Mouse (Mus musculus): Measurements from ENCODE around the gene Lyrm7.
"Not testable (repeated sequence)": the region's sequence is repeated elsewhere in the genome, so short reads cannot be mapped to it uniquely, and the experiment has no call there.

Gene Lyrm7

GRCm38 (mm10) chr11:54881051-54881474, 20.3 kb upstream of the Lyrm7 start:
- in situ Hi-C loops (cut with MboI, MseI): loop anchor here (10.0 kb wide), 2 partner anchors 54 to 104 kb away; no protein-coding TSS in a partner anchor

DNA sequence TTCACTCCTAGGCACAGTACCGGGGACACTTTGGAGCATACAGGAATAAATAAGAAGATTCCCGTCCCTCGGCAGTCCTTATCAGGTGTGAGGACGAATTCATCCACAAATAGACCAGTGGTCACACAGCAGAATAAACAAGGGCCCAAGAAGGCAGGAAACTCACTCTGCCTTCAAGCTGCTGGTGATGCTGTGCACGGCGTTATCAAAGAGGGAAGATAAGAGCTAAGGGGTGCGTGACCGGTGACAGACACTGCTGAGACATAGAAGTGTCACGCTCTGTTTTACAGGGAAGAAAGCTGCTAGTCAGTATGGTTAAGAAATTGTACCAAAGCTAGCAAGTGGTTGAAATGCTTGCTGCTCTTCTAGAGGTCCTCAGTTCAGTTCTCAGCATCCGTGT, 19.2 kb upstream of the Lyrm7 start:
- in situ Hi-C loops (cut with MboI, MseI): loop anchor here (10.0 kb wide), 2 partner anchors 55 to 105 kb away; no protein-coding TSS in a partner anchor

- in situ Hi-C loops (cut with MboI, MseI): no loop called here
Measured at GRCm38 (mm10) chr11:54879434-54879833, 18.7 kb upstream of the Lyrm7 start.

DNA sequence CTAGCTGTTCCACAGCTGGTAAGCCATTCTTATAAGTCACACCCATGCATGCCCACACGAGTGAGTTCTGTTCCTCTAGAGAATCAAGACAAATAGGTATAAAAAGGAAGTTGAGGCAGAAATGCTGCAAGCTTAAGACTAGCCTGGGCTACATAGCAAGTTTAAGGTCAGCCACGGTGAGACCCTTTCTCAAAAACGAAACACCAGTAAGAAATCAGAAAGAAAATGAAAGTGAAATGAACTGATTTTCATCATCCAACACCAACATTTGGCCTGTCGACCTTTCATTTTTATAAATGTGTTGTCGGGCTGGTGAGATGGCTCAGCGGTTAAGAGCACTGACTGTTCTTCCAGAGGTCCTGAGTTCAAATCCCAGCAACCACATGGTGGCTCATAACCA, 18.2 kb upstream of the Lyrm7 start:
- in situ Hi-C loops (cut with MboI, MseI): no loop called here

GRCm38 (mm10) chr11:54876031-54876430, 15.3 kb upstream of the Lyrm7 start:
- in situ Hi-C loops (cut with MboI, MseI): no loop called here

DNA sequence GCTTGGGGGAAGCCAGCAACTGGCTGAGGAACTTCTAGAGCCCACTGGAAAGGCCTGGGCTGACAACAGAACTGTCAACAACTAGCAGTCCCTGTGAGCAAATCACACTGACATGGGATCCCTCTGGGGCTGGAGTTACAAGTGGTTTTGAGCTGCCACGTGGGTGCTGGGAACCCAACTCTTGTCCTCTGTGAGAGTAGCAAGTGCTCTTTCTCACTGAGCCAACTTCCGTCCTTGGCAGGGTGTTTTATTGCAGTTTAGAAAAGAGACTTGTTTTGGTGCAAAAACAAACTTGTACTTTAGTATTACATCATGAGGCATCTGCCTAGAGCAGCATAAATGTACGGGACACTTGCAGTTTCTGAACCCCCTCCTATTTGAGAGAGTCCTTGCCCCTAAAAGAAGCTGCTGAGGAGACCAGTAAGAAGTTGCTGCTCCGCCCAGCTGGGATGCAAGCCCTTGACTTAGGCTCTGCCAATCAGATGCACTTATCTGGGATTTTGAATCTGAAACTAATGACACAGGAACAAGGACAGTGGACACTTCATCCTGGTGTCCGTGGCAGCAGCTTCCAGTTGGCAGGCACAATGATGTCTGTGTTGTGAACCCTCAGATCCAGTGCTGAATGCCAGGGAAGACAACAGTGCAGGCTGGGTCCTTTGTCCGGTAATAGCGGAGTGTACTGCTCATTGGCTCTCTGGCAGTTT, 11.3 kb upstream of the Lyrm7 start:
- in situ Hi-C loops (cut with MboI, MseI): no loop called here

- in situ Hi-C loops (cut with MboI, MseI): loop anchor here (5.0 kb wide), 1 partner anchor 162 kb away; no protein-coding TSS in a partner anchor
Measured at GRCm38 (mm10) chr11:54869318-54869717, 8.6 kb upstream of the Lyrm7 start.

GRCm38 (mm10) chr11:54868445-54868844, 7.7 kb upstream of the Lyrm7 start:
- in situ Hi-C loops (cut with MboI, MseI): loop anchor here (5.0 kb wide), 1 partner anchor 161 kb away; no protein-coding TSS in a partner anchor

DNA sequence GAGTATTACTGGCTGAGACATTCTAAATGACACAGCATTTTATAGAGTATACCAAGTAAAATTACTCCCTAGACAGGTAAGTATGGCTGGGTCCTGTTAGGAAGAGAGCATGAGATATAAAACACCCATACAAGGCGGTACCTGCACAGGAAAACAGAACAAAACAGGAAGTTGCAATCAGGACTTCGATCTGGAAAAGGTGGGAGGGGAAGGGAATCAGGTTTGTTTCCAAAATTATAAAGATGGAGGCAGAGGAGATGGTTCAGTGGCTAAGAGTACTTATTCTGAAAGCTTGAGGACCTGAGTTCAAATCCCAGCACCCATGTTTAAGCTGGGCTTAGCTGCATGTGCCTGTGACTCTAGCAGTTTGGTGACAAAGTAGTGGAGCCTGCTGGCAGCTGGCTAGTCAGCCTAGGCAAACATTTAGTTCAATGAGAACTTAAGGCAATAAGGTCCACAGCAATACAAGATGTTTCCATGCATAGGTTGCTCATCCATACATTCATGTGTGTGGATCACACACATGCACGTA, 7.3 kb upstream of the Lyrm7 start:
- in situ Hi-C loops (cut with MboI, MseI): loop anchor here (5.0 kb wide), 1 partner anchor 161 kb away; no protein-coding TSS in a partner anchor

- in situ Hi-C loops (cut with MboI, MseI): loop anchor here (5.0 kb wide), 1 partner anchor 160 kb away; no protein-coding TSS in a partner anchor
Measured at GRCm38 (mm10) chr11:54867049-54867385, 6.3 kb upstream of the Lyrm7 start.

DNA sequence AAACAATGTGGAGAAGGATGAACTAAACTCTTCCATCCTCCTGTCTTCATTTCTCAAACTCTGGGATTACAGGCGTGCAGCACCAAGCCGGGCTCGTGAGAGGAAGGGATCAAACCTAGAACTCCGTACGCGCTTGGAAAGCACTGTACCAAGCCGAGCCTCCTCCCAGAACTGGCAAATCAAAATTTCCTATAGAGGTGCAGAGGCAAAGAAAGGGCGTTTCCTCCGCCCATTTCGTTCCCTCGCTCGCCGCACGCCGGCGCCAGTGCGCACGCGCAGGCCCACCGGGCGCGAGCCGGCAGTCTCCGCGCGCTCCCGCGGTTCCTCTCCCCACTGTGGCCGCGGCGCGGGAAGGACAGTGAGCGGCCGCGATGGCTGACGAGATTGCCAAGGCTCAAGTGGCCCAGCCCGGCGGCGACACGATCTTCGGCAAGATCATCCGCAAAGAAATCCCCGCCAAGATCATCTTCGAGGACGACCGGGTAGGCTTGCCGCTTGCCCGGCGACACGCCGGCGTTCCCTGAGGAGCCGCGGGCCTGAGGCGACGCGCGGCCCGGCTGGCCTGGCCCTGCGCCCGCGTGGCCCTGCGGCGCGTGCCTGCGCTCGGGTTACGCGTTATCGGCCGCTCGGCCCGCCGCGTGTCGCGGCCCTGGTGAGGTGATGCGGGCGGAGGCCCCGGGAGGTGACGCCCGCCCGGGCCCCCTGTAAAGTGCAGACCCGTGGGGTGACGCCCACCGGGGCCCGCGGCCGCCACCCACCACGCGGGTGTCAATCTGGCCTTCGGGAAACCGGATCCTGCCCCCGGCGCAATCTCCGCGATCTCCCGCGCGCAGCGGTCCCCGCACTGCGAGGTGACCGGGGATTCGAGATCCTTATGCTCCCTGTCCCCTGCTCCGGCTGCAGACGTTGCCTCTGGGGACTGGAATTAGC, 5.7 kb upstream of the Lyrm7 start, which contains the start of gene Hint1:
Hint1 (plus strand) TSS at position 265 of the 930 bp plus-strand sequence.
- in situ Hi-C loops (cut with MboI, MseI): loop anchor here (5.0 kb wide), 1 partner anchor 159 kb away; no protein-coding TSS in a partner anchor

DNA sequence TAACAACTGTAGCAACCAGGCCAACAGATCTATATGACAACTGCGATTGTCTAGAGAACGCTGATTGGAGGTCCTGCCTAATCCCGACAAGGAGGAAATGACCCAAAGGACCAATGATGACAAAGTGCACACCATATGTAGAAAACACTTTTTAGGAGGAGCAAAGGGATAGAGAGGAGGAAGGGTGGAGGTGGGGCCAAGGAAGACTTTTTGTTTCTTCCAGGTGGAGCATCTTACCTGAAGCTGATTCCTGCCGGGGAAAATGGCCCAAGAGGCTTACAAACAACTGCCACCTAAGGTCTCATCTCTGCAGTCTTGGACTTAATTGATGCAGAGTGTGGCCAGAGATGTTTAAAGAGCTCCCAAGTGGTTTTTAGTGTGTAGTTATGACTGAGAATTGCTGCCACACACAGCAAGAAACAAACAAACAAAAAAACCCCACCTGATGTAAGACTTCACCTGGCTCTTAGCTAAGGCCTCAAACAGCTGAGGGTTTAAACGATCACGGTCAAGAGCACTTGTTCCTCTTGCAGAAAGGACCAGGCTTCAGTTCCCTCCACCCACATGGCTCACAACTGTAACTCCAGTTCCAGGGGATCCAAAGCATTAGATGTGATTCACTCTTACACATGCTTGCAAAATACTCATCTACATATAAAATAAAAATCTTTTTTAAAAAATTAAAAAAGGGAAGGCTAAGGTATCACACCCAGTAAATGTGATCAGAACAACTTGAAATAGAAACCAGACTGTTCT, 4.8 kb upstream of the Lyrm7 start:
- in situ Hi-C loops (cut with MboI, MseI): loop anchor here (5.0 kb wide), 1 partner anchor 158 kb away; no protein-coding TSS in a partner anchor

DNA sequence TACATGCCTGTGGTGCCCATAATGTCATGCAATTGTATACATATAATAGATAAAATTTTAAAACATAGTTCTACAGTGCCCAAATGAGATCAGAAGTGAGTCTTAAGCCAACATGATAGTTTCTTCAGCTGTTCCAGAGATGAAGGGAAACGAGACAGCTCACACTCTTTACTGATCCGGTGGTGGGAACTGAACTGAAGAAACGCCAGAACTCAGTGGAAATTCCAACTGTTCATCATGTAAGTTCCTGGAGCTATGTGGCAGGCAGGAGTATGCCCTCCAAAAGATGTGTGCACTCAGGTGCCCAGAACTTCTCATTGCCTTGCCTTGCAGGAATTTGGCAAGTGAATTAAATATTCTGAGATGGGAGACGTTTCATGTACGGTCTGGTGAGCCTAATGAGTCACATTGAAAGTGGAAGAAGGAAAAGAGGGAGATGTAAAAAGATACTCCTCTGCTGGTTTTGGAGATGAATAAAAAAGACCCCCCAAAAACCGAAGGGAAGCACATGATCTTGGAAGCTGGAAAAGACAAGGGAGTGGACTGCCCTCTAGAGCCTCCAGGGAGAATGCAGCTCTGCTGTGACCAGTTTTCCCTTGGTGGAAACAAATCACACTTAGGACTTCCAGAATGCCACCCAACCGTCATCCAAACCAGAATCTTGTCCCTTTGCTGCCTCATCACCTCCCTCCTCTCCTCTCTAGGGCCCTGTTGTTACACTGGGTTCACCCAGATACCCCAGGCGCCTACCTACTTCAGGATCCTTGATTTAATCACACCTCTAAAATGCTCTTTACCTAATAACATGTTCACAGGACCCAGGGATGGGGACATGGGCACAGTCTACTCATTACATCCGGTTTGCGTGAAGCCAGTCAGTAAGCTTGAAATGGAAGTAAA, 2.2 kb upstream of the Lyrm7 start:
- in situ Hi-C loops (cut with MboI, MseI): loop anchor here (5.0 kb wide), 1 partner anchor 76 kb away; the partner anchor contains the start of gene Cdc42se2

- in situ Hi-C loops (cut with MboI, MseI): loop anchor here (5.0 kb wide), 1 partner anchor 74 kb away; the partner anchor contains the start of gene Cdc42se2
Measured at GRCm38 (mm10) chr11:54861471-54862420, 1.0 kb upstream of the Lyrm7 start.

DNA sequence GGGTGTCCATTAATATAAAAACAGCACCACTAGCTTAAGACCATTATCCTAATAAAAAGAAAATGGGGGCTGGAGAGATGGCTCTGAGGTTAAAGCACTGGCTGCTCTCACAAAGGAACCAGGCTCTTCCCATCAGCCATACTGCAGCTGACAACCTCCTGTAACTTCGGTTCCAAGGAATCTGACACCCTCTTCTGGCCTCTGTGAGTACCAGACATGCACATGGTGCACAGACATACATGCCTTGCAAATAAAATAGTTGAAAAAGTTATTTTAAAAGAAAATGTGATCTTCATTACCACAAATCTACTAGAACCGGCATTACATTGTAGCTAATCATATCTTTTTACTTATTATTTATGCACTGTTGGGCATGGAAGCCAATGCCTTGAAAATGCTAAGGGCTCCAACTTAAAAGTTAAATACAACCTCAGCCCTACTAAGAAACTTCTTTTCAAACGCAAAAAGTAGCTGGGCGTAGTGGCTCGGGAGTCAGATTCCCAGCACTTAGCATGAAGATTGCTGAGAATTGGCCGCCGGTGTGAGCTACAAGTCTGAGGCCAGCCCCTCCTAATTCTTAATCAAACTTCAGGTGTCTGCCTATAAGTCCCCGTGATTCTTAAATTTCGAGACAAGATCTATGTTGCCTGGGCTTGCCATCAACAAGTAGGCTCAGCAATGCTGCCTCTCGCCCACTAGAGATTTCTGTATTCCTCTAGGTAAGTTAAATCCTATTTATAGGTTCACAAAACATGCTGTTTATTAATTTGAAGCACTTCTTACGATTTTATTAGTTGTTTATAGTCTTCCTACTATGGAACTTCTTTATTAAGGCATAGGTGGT, 1.2 kb downstream of the Lyrm7 start:
- in situ Hi-C loops (cut with MboI, MseI): loop anchor here (5.0 kb wide), 1 partner anchor 72 kb away; the partner anchor contains the start of gene Cdc42se2

DNA sequence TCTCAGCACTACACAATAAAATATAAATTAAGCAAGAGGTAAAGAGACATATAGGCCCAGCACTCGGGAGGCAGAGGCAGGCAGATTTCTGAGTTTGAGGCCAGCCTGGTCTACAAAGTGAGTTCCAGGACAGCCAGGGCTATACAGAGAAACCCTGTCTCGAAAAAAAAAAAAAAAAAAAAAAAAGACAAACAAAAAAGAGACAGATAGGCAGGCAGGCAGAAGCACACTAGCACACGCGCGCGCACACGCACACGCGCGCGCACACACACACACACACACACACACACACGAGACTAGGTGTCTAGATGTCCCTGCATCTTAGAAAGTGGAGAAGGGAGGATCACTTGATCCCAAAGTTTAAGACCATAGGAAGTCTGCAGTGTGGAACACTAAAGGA, 1.8 kb downstream of the Lyrm7 start:
- in situ Hi-C loops (cut with MboI, MseI): not testable (repeated sequence)

DNA sequence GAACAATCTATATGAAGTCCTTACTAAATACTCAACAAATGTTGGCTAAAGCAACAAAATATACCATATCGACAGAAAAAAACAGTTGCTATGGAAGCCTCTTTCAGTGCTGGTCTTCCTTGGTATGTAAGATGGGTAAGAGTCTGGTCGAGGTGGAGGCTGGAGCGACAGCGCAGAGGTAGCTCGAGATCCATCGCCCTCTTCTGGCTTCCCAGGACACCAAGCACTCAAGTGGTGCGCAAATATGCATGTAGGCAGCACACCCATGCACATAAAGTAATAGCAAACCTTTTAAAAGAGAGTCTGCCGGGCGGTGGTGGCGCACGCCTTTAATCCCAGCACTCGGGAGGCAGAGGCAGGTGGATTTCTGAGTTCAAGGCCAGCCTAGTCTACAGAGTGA, 9.1 kb downstream of the Lyrm7 start:
- in situ Hi-C loops (cut with MboI, MseI): no loop called here
